Mouse (Mus musculus) olfactory bulb, adult 2 months (tissue): ENCODE measurements around the gene Hist1h1c. TPM values are rescaled to one million over a fixed set of nuclear protein-coding genes. Genes with fewer than 3 reads are reported as not detected.
A peak's percentile ranks its signal among the peaks of the same experiment; 100 is the strongest.

ENCODE experiments used
- H3K27ac ChIP-seq: fragments of 200-500 bp; 2 replicates; pipeline ENCODE4 v1.5.1; 2012; ENCODE audit warnings: low read depth, low read length; ENCODE audit not compliant: insufficient read depth
- H3K4me1 ChIP-seq: fragments of 200-500 bp; 2 replicates; pipeline ENCODE4 v1.6.1; 2012; ENCODE audit warnings: low read length; ENCODE audit not compliant: control insufficient read depth, insufficient read depth
- H3K4me3 ChIP-seq: fragments of 200-500 bp; 2 replicates; pipeline ENCODE4 v1.5.1; 2012; ENCODE audit warnings: mild to moderate bottlenecking, low read depth, low read length, moderate library complexity; ENCODE audit not compliant: insufficient read depth
- CTCF ChIP-seq: fragments of 200-500 bp; IDR thresholded peaks from 2 replicates; pipeline ENCODE4 v1.5.1; 2012; ENCODE audit warnings: low read depth, mild to moderate bottlenecking, low read length, moderate library complexity; ENCODE audit not compliant: insufficient read depth
- POLR2A ChIP-seq: fragments of 200-500 bp; IDR thresholded peaks from 2 replicates; pipeline ENCODE4 v1.6.1; 2012; ENCODE audit warnings: mild to moderate bottlenecking, low read depth, low read length, moderate library complexity; ENCODE audit not compliant: insufficient read depth
- WGBS: fragments of 180-500 bp; shearing (Covaris S2); methylation state at CpG from one replicate; pipeline ENCODE4 v1.1.7; 2018; 5-methylcytosine and 5-hydroxymethylcytosine counted together
- polyA plus RNA-seq: library from polyadenylated mRNA; stranded (reverse); fragments of >200 nt; gene quantifications from 2 replicates; pipeline ENCODE4 v1.2.4, GENCODE M21; 2012; ENCODE audit warnings: low replicate concordance; ENCODE audit not compliant: missing spikeins, insufficient read depth, insufficient read length

Gene Hist1h1c
- polyA plus RNA-seq, 1 experiment = not detected

DNA sequence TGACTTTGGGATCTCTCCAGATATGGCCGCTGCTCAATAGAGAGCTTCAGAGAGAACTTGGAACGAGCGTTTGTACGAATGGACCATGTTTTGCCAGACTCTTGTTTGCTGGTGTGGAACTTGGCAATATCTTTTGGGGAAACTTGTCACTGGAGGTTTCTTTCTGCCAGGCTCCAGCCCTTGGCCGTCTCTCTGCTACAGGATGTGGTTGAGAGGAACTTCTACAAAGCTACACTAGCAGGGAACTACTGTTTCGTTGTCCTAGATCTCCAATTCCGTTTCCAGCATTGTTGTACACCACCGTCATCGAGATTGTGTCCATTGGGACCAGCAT is 9.4 kb upstream of the Hist1h1c start:
- TF ChIP-seq POLR2A = no peak
- no peak for TF ChIP-seq CTCF
- no peaks in the 10 kb centered on the region for H3K4me1 ChIP-seq
- no peak overlapping the region for H3K27ac ChIP-seq
- H3K4me3 ChIP-seq = no peak overlapping the region
- WGBS = 71% methylated on average over 9 of the region's 9 CpGs

DNA sequence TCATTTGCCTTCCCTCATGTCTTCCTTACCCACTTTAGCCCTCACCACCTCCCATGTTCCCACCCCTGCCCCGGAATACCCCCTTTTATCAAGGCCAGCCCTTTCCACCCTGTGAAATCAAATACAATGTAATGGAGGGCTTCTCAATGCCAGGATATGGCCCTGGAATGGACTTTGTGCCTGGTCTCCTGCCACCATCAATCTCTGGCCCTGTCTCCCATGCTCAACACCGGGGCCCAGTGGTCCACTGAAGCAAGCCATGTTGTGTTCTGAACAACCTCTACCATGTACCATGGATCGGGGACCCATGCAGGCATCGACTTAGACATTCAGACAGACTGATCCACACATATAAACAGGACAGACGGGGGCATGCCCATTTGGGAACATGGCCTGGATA is 8.9 kb upstream of the Hist1h1c start:
- 95% methylated on average over 5 of the region's 5 CpGs for WGBS
- TF ChIP-seq POLR2A (no peak), CTCF (no peak)

GRCm38 (mm10) chr13:23730479-23730878 is 8.1 kb upstream of the Hist1h1c start:
- Histone ChIP-seq H3K4me1 (no peaks in the 10 kb centered on the region), H3K4me3 (no peak overlapping the region), H3K27ac (no peak overlapping the region)
- TF ChIP-seq CTCF = no peak
- no peak for TF ChIP-seq POLR2A
- WGBS = 57% methylated on average over 8 of the region's 8 CpGs

More for the DNA sequence above, 8.9 kb upstream of the Hist1h1c start:
- Histone ChIP-seq H3K4me1 (no peaks in the 10 kb centered on the region), H3K27ac (no peak overlapping the region), H3K4me3 (no peak overlapping the region)

DNA sequence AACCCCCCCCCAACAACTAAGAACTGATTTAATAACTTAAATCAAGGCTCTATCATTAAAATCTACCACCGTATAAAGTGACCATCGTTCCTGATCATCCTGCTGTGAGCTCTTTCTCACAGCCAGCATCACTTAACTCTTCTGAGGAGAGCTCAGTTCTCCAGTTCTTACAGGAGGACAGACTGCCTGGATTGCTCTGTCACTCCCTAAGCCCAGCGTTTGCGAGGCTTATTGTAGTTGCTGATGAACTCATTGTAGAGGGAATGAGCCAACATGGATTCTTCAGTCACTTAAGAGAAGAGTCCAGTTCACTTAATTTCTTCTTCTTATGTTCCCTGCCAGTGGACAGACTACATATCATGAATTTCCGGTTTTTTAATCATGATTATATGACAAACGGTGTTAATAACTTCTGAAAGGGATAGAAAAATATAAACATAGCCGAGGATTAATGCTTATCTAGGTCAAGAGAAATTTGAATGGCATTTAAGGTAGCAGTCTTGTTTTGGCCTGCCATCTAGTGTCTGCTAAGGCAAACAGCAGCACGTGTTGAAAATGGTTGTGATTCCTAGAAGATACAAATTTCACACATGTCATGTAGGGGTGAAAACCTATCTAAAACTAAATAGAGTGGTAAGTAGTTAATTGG is 6.3 kb upstream of the Hist1h1c start:
- H3K4me3 ChIP-seq = no peak overlapping the region
- TF ChIP-seq CTCF (no peak), POLR2A (no peak)
- WGBS = 20% methylated on average over 8 of the region's 8 CpGs
- H3K27ac ChIP-seq = no peak overlapping the region
- H3K4me1 ChIP-seq = no peaks in the 10 kb centered on the region

GRCm38 (mm10) chr13:23737091-23737490 is 1.5 kb upstream of the Hist1h1c start:
- Histone ChIP-seq H3K4me1 (no peaks in the 10 kb centered on the region), H3K27ac (no peak overlapping the region), H3K4me3 (no peak overlapping the region)
- WGBS = 91% methylated on average over 5 of the region's 5 CpGs
- TF ChIP-seq CTCF (no peak), POLR2A (no peak)

GRCm38 (mm10) chr13:23738041-23738440 is 567 bp upstream of the Hist1h1c start:
- H3K27ac ChIP-seq = peak overlapping the region; percentile 91
- H3K4me3 ChIP-seq = no peak overlapping the region
- TF ChIP-seq CTCF (no peak), POLR2A (no peak)
- 21% methylated on average over 4 of the region's 4 CpGs for WGBS
- H3K4me1 ChIP-seq = no peaks in the 10 kb centered on the region

DNA sequence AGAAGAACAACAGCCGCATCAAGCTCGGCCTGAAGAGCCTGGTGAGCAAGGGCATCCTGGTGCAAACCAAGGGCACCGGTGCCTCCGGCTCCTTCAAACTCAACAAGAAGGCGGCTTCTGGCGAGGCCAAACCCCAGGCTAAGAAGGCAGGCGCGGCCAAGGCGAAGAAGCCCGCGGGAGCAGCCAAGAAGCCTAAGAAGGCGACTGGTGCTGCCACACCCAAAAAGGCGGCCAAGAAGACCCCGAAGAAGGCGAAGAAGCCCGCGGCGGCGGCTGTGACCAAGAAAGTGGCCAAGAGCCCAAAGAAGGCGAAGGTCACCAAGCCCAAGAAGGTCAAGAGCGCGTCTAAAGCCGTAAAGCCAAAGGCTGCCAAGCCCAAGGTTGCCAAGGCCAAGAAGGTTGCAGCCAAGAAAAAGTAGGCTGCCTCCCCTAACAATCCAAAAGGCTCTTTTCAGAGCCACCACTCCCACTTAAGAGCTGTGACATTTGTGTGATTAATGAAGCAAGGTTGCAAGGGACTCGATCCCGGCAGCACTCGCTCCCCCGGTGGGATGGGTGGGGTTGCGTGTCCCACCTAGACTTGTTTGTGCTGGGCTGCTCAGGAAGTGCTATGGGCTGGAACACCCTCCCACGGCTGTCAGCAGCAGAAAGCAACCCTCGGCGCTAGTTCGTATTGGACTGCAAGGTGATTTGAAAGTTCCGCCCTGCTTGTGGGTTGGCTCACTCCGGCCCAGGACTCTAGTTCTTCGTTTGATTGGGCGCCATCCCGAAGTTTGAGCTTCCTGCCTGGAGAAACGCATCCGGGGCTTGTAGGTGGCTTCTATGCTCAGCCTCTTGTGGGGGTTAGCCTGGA is 687 bp downstream of the Hist1h1c start:
- TF ChIP-seq POLR2A = no peak; the same call in 1 of the 2 replicates
- TF ChIP-seq CTCF = no peak
- Histone ChIP-seq H3K4me1 (no peaks in the 10 kb centered on the region), H3K27ac (peak overlapping the region; percentile 66), H3K4me3 (peak overlapping the region; percentile 51)
- WGBS = under 1% methylated on average over 39 of the region's 39 CpGs

GRCm38 (mm10) chr13:23739922-23740252 is 1.3 kb downstream of the Hist1h1c start:
- TF ChIP-seq POLR2A = no peak; the same call in 1 of the 2 replicates
- TF ChIP-seq CTCF = no peak
- H3K4me3 ChIP-seq = peak overlapping the region; percentile 51
- H3K27ac ChIP-seq = peak overlapping the region; percentile 60
- under 1% methylated on average over 14 of the region's 14 CpGs for WGBS
- H3K4me1 ChIP-seq = 0 out of 2 replicates have a peak, but pooled peaks cover under 1% of the 10 kb centered on the region

DNA sequence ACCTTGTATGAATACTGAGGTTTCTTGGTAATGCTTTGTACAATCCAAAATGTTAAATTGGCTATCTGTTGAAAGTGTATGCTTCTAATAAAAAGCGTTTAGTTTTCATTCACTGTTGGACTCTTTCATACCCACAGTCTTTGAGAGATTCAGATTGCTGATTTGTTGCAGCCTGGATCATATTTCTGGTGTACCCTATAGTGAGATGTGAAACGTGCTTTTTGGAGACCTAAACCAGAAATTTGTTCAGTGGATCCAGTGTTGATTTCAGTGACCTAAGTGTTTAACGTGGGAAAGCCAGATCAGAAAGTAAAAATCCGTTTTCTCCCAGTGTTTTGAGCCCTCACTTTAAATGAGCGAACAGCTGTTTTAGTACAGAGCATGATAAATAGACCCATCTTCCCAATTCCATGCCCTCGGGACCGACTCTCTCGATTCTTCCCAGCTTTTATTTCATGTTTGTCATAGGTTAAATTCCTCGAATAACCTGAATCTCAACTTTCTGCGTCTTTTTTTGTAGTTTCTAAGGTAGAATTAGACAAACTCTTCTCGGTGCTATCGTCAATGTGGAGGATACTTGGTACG is 1.7 kb downstream of the Hist1h1c start:
- Histone ChIP-seq H3K27ac (peak overlapping the region; percentile 64), H3K4me1 (peaks cover 5% of the 10 kb centered on the region), H3K4me3 (no peak overlapping the region)
- 33% methylated on average over 13 of the region's 13 CpGs for WGBS
- TF ChIP-seq CTCF (no peak), POLR2A (no peak)
